Mouse (Mus musculus): ENCODE data around the gene Plek. TPM values are rescaled to one million over a fixed set of nuclear protein-coding genes. Genes with fewer than 3 reads are reported as not detected.

Plek gene
- polyA plus RNA-seq, 1 experiment from 2014 or later = 3.7 TPM

Other genes starting within 250 kb of the Plek start
- 1.5 and 1.9 TPM in 2 replicates for gene Fbxo48, start 101.0 kb downstream of the Plek start, polyA plus RNA-seq (2016; fragmentation: Nextera tagmentation; extraction: Ambion mirVana)
- 31.1 and 33.2 TPM in 2 replicates for gene Cnrip1, start 795 bp downstream of the Plek start, polyA plus RNA-seq (2016; fragmentation: Nextera tagmentation; extraction: Ambion mirVana)
- gene Ppp3r1, start 106.9 kb upstream of the Plek start, polyA plus RNA-seq (2016; fragmentation: Nextera tagmentation; extraction: Ambion mirVana) = 113 and 117 TPM in 2 replicates
- gene Wdr92, start 129.7 kb upstream of the Plek start, polyA plus RNA-seq (2016; fragmentation: Nextera tagmentation; extraction: Ambion mirVana) = 21.9 and 22.3 TPM in 2 replicates
- 68.3 and 73.2 TPM in 2 replicates for gene Pno1, start 159.2 kb upstream of the Plek start, polyA plus RNA-seq (2016; fragmentation: Nextera tagmentation; extraction: Ambion mirVana)
- 99.0 and 99.7 TPM in 2 replicates for gene C1d, start 205.2 kb upstream of the Plek start, polyA plus RNA-seq (2016; fragmentation: Nextera tagmentation; extraction: Ambion mirVana)

Data from forebrain, embryonic 12.5 days (tissue).